Mouse (Mus musculus): ENCODE data around the gene Tmem229b.

- TF ChIP-seq CTCF (IDR thresholded peaks at IDR 0.05; ENCODE audit: control insufficient read depth, insufficient read depth, low read length) (no peak), POLR2A (IDR thresholded peaks at IDR 0.05; ENCODE audit: borderline replicate concordance, control insufficient read depth, low read depth, low read length) (no peak)
Measured at GRCm38 (mm10) chr12:78929900-78930299, 77.5 kb downstream of the Tmem229b start.
